Mouse (Mus musculus) embryonic facial prominence, embryonic 13.5 days (tissue): Measurements from ENCODE around the gene Rfc3. TPM values are rescaled to one million over a fixed set of nuclear protein-coding genes. Genes with fewer than 3 reads are reported as not detected.
"Not testable (repeated sequence)": the region's sequence is repeated elsewhere in the genome, so short reads cannot be mapped to it uniquely, and the experiment has no call there.

Experiments used
- ATAC-seq: fragments of 200-750 bp; cut with Nextera tagmentation; 2 replicates; pipeline ENCODE4 v1.8.0; 2017; ENCODE audit warnings: low read depth; ENCODE audit not compliant: insufficient number of reproducible peaks, insufficient read depth, low FRiP score, low TSS enrichment
- H3K27ac ChIP-seq: fragments of 300-500 bp; sonication (generic); 2 replicates; pipeline ENCODE4 v1.5.1; 2015; ENCODE audit warnings: moderate library complexity, mild to moderate bottlenecking, inconsistent platforms
- H3K27me3 ChIP-seq: fragments of 300-500 bp; sonication (generic); 2 replicates; pipeline ENCODE4 v1.6.1; 2015; ENCODE audit warnings: mild to moderate bottlenecking, inconsistent platforms
- H3K36me3 ChIP-seq: fragments of 300-500 bp; sonication (generic); 2 replicates; pipeline ENCODE4 v1.6.1; 2015; ENCODE audit warnings: mild to moderate bottlenecking, inconsistent platforms
- H3K4me1 ChIP-seq: fragments of 300-500 bp; sonication (generic); 2 replicates; pipeline ENCODE4 v1.6.1; 2015; ENCODE audit warnings: inconsistent platforms
- H3K4me2 ChIP-seq: fragments of 300-500 bp; sonication (generic); 2 replicates; pipeline ENCODE4 v1.6.1; 2015; ENCODE audit warnings: moderate library complexity, mild to moderate bottlenecking, inconsistent platforms
- H3K4me3 ChIP-seq: fragments of 300-500 bp; sonication (generic); 2 replicates; pipeline ENCODE4 v1.5.1; 2015; ENCODE audit warnings: mild to moderate bottlenecking, inconsistent platforms
- H3K9ac ChIP-seq: fragments of 300-500 bp; sonication (generic); 2 replicates; pipeline ENCODE4 v1.6.1; 2015; ENCODE audit warnings: mild to moderate bottlenecking, inconsistent platforms
- H3K9me3 ChIP-seq: fragments of 300-500 bp; sonication (generic); 2 replicates; pipeline ENCODE4 v1.6.1; 2016; ENCODE audit warnings: inconsistent platforms
- WGBS: fragments of 180-500 bp; shearing (Covaris S2); methylation state at CpG from one replicate; pipeline ENCODE4 v1.1.7; 2015; ENCODE audit warnings: mixed read lengths; 5-methylcytosine and 5-hydroxymethylcytosine counted together
- polyA plus RNA-seq: library from polyadenylated mRNA; unstranded; fragments of >200 nt; fragmentation: Nextera tagmentation; extraction: Ambion mirVana; gene quantifications from 2 replicates; pipeline ENCODE4 v1.2.1, GENCODE M21; 2015

The Rfc3 gene
- polyA plus RNA-seq: 107 and 113 TPM in 2 replicates

- H3K4me1 ChIP-seq: peaks cover 7% of the 10 kb centered on the region
- peak within 1 kb of the TSS; percentile 76 for H3K27ac ChIP-seq
- peak within 1 kb of the TSS; percentile 75 for H3K4me2 ChIP-seq
- peak within 1 kb of the TSS; percentile 66 for H3K4me3 ChIP-seq
- H3K9ac ChIP-seq: peak within 1 kb of the TSS; percentile 81
- no peaks in the 10 kb centered on the region for H3K27me3 ChIP-seq
- under 1% methylated on average over 42 of the region's 42 CpGs for WGBS
- peaks cover 33% of the 10 kb centered on the region for H3K36me3 ChIP-seq
- peak; percentile 94 for ATAC-seq
- no peaks in the 10 kb centered on the region for H3K9me3 ChIP-seq
Measured at GRCm38 (mm10) chr5:151650700-151651410, at the start of gene Rfc3. Gene Rfc3, minus strand, starts transcription at chr5:151651242.

- ATAC-seq, H3K27me3 ChIP-seq, H3K27ac ChIP-seq, H3K4me3 ChIP-seq, H3K4me1 ChIP-seq, H3K4me2 ChIP-seq, H3K9ac ChIP-seq, H3K36me3 ChIP-seq, H3K9me3 ChIP-seq: not testable (repeated sequence)
- 89% methylated on average over 13 of the region's 13 CpGs for WGBS
Measured at GRCm38 (mm10) chr5:151693636-151694035, 42.6 kb upstream of the Rfc3 start.

- WGBS: 25% methylated on average over 15 of the region's 15 CpGs
- H3K4me2 ChIP-seq: peak overlapping the region; percentile 46
Measured at GRCm38 (mm10) chr5:151686606-151687525, 35.8 kb upstream of the Rfc3 start.

GRCm38 (mm10) chr5:151662207-151662606 is 11.2 kb upstream of the Rfc3 start:
- Histone ChIP-seq H3K27ac (no peak overlapping the region), H3K4me2 (no peak overlapping the region), H3K9ac (no peak overlapping the region), H3K4me1 (no peaks in the 10 kb centered on the region), H3K4me3 (no peak overlapping the region), H3K9me3 (no peaks in the 10 kb centered on the region), H3K27me3 (no peaks in the 10 kb centered on the region), H3K36me3 (no peaks in the 10 kb centered on the region)
- no peak for ATAC-seq
- WGBS: 89% methylated on average over 4 of the region's 4 CpGs

More at GRCm38 (mm10) chr5:151686606-151687525, 35.8 kb upstream of the Rfc3 start:
- H3K9me3 ChIP-seq: no peaks in the 10 kb centered on the region
- no peaks in the 10 kb centered on the region for H3K4me1 ChIP-seq
- no peak overlapping the region for H3K4me3 ChIP-seq
- H3K27me3 ChIP-seq: no peaks in the 10 kb centered on the region
- H3K9ac ChIP-seq: no peak overlapping the region
- no peak overlapping the region for H3K27ac ChIP-seq
- H3K36me3 ChIP-seq: no peaks in the 10 kb centered on the region
- peak; percentile 76; the same call in 1 of the 2 replicates for ATAC-seq

- no peak for ATAC-seq
- no peak overlapping the region for H3K9ac ChIP-seq
- H3K9me3 ChIP-seq: no peaks in the 10 kb centered on the region
- peaks cover 28% of the 10 kb centered on the region for H3K36me3 ChIP-seq
- 67% methylated on average over 3 of the region's 3 CpGs for WGBS
- peaks cover 7% of the 10 kb centered on the region for H3K4me1 ChIP-seq
- peak overlapping the region; percentile 66 for H3K4me3 ChIP-seq
- H3K27me3 ChIP-seq: no peaks in the 10 kb centered on the region
- H3K4me2 ChIP-seq: peak overlapping the region; percentile 75
- no peak overlapping the region for H3K27ac ChIP-seq
Measured at GRCm38 (mm10) chr5:151651411-151651784, 356 bp upstream of the Rfc3 start.

- 96% methylated on average over 7 of the region's 7 CpGs for WGBS
- H3K9me3 ChIP-seq: no peaks in the 10 kb centered on the region
- H3K9ac ChIP-seq: no peak overlapping the region
- no peaks in the 10 kb centered on the region for H3K27me3 ChIP-seq
- ATAC-seq: no peak
- no peak overlapping the region for H3K4me3 ChIP-seq
- peaks cover 91% of the 10 kb centered on the region for H3K36me3 ChIP-seq
- no peak overlapping the region for H3K4me2 ChIP-seq
- no peak overlapping the region for H3K27ac ChIP-seq
- H3K4me1 ChIP-seq: peaks cover 2% of the 10 kb centered on the region; the same call in 1 of the 2 replicates
Measured at GRCm38 (mm10) chr5:151644845-151645244, 6.2 kb downstream of the Rfc3 start.

GRCm38 (mm10) chr5:151642867-151643266 is 8.2 kb downstream of the Rfc3 start:
- Histone ChIP-seq H3K27ac (no peak overlapping the region), H3K27me3 (no peaks in the 10 kb centered on the region), H3K4me3 (no peak overlapping the region), H3K9me3 (no peaks in the 10 kb centered on the region), H3K9ac (no peak overlapping the region), H3K4me1 (no peaks in the 10 kb centered on the region), H3K4me2 (no peak overlapping the region), H3K36me3 (peaks cover 77% of the 10 kb centered on the region)
- 90% methylated on average over 5 of the region's 5 CpGs for WGBS
- ATAC-seq: no peak

- no peaks in the 10 kb centered on the region for H3K9me3 ChIP-seq
- H3K9ac ChIP-seq: no peak overlapping the region
- H3K36me3 ChIP-seq: peaks cover 70% of the 10 kb centered on the region
- no peaks in the 10 kb centered on the region for H3K27me3 ChIP-seq
- H3K27ac ChIP-seq: no peak overlapping the region
- ATAC-seq: no peak
- no peak overlapping the region for H3K4me3 ChIP-seq
- H3K4me1 ChIP-seq: no peaks in the 10 kb centered on the region
- WGBS: 92% methylated on average over 1 of the region's 1 CpGs
- H3K4me2 ChIP-seq: no peak overlapping the region
Measured at GRCm38 (mm10) chr5:151642102-151642501, 8.9 kb downstream of the Rfc3 start.

GRCm38 (mm10) chr5:151605921-151606320 is 45.1 kb downstream of the Rfc3 start, which contains the start of gene Vmn2r18:
Gene Vmn2r18, minus strand, starts transcription at chr5:151606021.
- Histone ChIP-seq H3K4me2 (no peak within 1 kb of the TSS), H3K27me3 (no peaks in the 10 kb centered on the region), H3K9ac (no peak within 1 kb of the TSS), H3K4me1 (no peaks in the 10 kb centered on the region), H3K27ac (no peak within 1 kb of the TSS), H3K4me3 (no peak within 1 kb of the TSS), H3K36me3 (no peaks in the 10 kb centered on the region), H3K9me3 (no peaks in the 10 kb centered on the region)
- WGBS: 86% methylated on average over 3 of the region's 3 CpGs
- ATAC-seq: no peak

- Histone ChIP-seq H3K36me3 (no peaks in the 10 kb centered on the region), H3K27me3 (no peaks in the 10 kb centered on the region), H3K4me3 (no peak overlapping the region), H3K9me3 (no peaks in the 10 kb centered on the region), H3K4me1 (no peaks in the 10 kb centered on the region), H3K4me2 (no peak overlapping the region), H3K27ac (no peak overlapping the region), H3K9ac (no peak overlapping the region)
- 61% methylated on average over 1 of the region's 1 CpGs for WGBS
- ATAC-seq: no peak
Measured at GRCm38 (mm10) chr5:151601696-151602095, 49.3 kb downstream of the Rfc3 start.
